Mouse (Mus musculus): ENCODE measurements around the gene Eif4b.

GRCm38 (mm10) chr15:102116753-102117415, 43.3 kb downstream of the Eif4b start:
- no peak for TF ChIP-seq POLR2A (IDR thresholded peaks at IDR 0.05; ENCODE audit: extremely low read depth, insufficient read depth, low read length)
- no peak for TF ChIP-seq CTCF (IDR thresholded peaks at IDR 0.05; ENCODE audit: extremely low read depth, insufficient read depth, low read length)

Measured in cortical plate, adult 2 months (tissue).